Mouse (Mus musculus) urinary bladder, postnatal 14 days (tissue): Measurements from ENCODE around the gene Cdc7.
"Not testable (repeated sequence)": the region's sequence is repeated elsewhere in the genome, so short reads cannot be mapped to it uniquely, and the experiment has no call there.

ENCODE experiments used
- DNase-seq: peaks from one replicate; pipeline ENCODE4 v3.0.0; 2021; ENCODE audit warnings: low spot score

The Cdc7 gene

GRCm38 (mm10) chr5:106963584-106964512 is at the start of gene Cdc7:
Cdc7 (plus strand) TSS chr5:106964322.
- peak; percentile 94 for DNase-seq

DNA sequence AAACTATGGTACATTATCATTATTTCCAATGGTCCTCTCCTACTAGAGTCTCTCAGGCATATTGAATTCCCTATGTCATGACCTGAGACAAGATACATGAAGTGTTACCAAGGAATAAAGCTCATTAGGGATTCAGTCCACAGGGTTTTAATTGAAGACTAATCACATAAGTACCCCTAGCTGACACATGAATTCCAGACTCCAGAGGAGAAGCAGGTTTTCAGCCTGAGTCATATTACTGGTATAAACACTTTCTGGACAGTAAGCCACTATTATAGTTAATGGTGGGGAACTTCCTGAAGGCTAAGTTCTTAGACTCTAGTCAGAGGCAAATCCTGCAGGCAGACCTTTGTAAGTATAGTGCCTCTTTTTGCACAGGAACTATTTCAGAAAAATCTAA is 44.8 kb upstream of the Cdc7 start:
- DNase-seq: no peak

GRCm38 (mm10) chr5:106925488-106926368 is 38.4 kb upstream of the Cdc7 start, which contains the start of gene Hfm1:
Hfm1 (minus strand) TSS chr5:106926321.
- DNase-seq: peak; percentile 47

- DNase-seq: no peak
These were observed 37.8 kb upstream of the Cdc7 start for GRCm38 (mm10) chr5:106926369-106926686.

GRCm38 (mm10) chr5:106927996-106928395 is 36.1 kb upstream of the Cdc7 start:
- no peak for DNase-seq

GRCm38 (mm10) chr5:106946342-106946741 is 17.8 kb upstream of the Cdc7 start:
- no peak for DNase-seq

DNA sequence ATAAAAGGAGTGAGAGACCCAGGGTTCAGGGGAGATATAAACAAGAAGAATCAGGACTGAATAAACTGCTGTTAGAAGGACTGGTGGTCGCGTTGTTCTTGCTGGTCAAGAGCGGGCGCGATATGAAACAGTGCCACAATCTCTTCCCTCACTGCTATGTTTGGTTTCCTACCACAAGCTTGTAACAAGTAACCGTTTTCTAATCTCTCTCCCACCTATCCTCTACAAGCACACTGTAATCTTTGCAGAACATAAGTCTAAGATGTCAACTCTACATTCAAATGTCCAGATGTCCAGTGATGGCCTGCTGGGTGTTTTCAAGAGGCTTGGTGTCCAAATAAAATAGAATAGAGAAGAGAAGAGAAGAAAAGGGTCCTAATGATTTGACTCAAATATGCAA is 15.4 kb upstream of the Cdc7 start:
- no peak for DNase-seq

- DNase-seq: no peak
These were observed 7.7 kb upstream of the Cdc7 start for GRCm38 (mm10) chr5:106956467-106956866.

- DNase-seq: no peak
These were observed 5.1 kb upstream of the Cdc7 start for GRCm38 (mm10) chr5:106959031-106959430.

- DNase-seq: no peak
These were observed 3.7 kb upstream of the Cdc7 start for GRCm38 (mm10) chr5:106960451-106960850.

GRCm38 (mm10) chr5:106964513-106965014 is 442 bp downstream of the Cdc7 start:
- DNase-seq: no peak

- DNase-seq: no peak
These were observed 2.3 kb downstream of the Cdc7 start for GRCm38 (mm10) chr5:106966443-106966842.

DNA sequence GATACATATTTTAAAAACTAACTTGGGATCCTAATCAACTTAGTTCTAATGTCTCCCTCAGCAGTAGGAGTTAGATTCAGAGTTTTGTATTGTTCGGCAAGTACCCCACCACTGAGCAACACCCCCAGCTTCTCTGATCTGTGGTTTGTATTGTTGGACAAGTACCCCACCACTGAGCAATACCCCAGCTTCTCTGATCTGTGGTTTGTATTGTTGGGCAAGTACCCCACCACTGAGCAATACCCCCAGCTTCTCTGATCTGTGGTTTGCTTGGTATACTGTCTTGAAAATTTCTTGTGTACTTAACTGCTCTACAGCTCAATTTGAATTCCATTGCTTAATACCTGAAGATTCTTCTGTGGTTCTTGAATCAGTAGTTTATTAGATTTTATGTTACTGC is 3.5 kb downstream of the Cdc7 start:
- DNase-seq: no peak

DNA sequence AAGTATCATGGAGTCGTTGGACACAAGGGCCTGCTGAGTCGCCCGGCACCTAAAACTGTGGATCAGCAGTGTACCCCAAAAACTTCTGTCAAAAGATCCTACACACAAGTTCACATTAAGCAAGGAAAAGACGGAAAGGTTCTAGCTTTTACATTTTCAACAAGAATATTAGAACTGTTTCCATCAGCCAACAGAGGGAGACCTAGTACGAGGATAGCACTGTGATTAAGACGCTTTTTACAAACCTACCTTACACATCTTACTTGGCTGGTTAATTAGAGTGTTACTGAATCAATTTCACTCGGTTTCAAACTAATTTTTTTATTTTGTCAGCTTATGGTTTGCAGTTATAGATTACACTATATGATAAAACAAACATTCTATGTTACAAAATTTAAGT is 9.8 kb downstream of the Cdc7 start:
- DNase-seq: no peak

DNA sequence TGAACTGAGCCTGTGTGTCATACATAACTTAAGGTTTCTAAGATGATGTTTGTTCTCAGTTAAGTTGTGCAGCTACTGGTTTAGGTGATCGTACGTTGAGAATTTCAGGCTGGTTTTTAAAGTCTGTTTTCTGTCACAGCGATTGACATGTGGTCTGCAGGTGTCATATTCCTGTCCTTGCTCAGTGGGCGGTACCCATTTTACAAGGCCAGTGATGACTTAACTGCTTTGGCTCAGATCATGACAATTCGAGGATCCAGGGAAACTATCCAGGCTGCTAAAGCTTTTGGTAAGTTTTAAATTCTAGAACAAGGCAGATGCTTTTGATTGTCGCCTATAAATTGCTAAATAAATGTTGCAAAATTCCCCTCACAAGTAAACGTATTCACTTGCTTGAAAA is 15.0 kb downstream of the Cdc7 start:
- no peak for DNase-seq

- DNase-seq: no peak
These were observed 18.3 kb downstream of the Cdc7 start for GRCm38 (mm10) chr5:106982298-106982952.

GRCm38 (mm10) chr5:106984934-106985333 is 20.8 kb downstream of the Cdc7 start:
- DNase-seq: not testable (repeated sequence)

DNA sequence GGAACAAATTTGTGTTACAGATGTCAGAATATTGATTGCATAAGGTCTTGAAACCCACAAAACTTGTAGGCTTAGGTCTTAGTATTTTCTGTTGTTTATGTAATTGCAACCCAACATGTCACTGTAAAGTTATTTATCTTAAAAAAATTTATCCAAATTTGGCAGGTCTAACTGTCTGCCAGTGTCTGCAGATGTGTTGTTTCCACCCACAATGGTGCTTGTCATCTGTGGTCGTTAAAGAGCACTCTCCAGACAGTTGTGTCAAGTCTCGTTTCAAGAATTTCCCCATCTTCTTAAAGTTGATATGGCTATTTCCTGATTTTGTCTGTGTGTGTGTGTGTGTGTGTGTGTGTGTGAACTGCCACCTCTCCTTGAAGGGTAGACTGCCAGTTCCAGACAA is 21.5 kb downstream of the Cdc7 start:
- no peak for DNase-seq

DNA sequence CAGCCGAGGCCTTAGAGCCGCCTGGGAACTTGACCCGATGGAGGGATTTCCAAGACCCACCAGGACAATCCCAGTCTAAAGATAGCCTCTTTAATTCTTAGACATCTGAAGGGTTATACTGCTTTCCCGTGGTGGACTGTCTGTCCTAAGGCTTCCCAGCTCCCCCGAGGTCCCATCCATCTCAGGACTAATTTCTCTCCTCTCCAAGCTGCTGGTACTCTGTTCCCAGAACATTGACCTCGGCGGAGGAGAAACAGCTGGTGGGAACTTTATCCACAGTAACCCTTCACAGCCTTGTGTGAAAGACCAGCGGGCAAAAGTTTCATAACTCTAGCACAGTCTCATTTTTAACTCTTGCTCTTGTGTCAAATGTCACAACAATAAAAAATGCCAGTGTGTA is 25.1 kb downstream of the Cdc7 start:
- peak; percentile 48 for DNase-seq

DNA sequence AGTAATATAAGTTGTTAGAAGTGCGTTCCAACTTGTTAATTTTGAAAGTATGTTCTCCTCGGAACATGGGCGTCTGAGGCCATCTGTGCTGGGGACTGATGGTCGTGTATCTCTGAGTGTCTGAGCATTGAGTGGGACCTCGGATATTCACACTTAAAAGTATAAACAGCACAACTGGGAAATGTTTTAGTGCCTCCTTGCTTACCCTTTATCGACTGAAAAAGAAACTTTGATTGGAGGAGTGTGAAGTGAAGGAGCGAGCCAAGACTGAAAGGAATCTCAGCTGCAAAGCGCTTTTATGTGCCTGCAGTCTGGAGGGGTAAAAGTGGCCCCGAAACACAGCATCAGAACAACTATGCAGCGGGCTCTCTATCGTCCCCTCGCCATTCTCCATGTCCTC is 25.7 kb downstream of the Cdc7 start:
- DNase-seq: no peak

- DNase-seq: peak; percentile 59
These were observed 26.6 kb downstream of the Cdc7 start for GRCm38 (mm10) chr5:106990639-106991299.
